Mouse (Mus musculus): ENCODE results near the gene Spty2d1.

Gene Spty2d1

DNA sequence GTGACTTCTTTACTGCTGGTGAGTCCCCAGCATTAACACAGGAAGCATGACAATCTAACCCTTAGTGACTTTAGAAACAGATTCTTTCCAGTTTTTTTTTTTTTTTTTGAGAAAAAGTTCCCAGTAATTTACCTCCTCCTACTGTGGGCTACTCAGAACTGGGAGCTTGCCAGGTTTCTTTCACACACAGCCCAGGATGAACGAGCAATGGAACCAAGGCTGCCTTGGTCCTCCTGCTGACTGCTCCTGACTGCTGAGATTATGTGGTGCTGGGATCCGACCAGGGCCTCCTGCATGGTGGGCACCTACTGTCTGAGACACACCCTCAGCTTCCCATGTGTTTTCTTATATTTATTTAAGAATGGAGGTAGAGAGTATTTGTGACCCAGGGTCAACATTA is 21.1 kb downstream of the Spty2d1 start:
- DNase-seq (ENCODE audit: low spot score): no peak

DNA sequence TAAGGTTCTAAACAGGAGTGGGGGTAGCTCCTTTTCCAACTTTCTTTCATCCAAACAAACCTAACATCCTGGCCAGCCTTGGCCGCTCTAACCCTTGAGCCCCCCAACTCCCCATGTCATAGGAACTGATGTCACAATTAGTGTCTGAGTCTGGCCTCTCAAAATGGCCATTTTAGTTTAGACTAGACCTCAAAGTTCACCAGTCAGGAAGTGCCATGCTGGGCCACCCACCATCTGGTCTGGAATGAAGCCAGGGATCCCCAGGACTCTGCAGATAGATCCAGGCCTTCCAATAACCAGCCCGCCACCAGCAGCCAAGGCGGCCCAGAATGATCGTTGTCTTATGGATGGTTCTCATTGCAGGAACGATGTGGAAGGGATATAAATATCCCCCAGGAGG is 21.6 kb downstream of the Spty2d1 start:
- DNase-seq (ENCODE audit: low spot score): no peak

GRCm38 (mm10) chr7:46985718-46986505 is 22.3 kb downstream of the Spty2d1 start:
- no peak for DNase-seq (ENCODE audit: low spot score)

DNA sequence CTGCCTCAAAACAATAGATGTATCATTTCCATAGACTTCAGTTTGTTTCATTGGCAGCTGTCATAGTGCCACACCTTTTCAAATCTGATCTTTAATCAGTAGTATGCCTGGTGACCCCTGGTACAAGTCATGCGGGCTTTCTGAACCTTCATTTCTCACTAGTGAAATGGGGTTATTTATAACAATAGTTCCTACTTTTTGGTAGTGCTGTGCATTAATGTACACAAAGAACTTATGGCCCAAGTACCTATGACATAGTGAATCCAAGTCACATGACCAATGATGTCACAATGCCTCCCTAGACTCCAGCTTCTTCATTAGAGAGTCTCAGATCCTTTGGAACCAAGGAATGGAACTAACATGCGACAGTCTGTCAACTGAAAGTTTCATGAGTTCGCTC is 24.9 kb downstream of the Spty2d1 start, which contains the start of gene Gm9999:
Gene Gm9999, plus strand, starts transcription at position 301 of the 400 bp plus-strand sequence.
- no peak for DNase-seq (ENCODE audit: low spot score)

DNA sequence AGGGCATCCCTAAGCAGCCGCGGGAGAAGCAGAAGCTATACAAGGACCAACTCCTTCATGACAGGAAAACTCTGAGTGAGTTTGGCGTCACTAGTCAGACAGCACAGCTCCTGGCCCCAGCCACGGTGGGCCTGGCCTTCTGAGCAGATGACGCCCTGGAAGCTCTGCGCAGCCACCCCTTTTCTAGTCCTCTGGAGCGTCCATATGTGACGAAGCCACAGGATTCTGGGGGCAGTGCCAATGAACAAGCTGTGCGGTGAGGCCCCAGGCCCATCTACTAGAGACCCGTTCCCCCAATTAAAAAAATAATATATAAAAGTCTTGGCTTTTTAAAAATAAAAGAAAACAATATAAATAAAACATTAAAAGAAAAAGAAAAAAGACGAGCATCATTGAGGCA is 32.8 kb downstream of the Spty2d1 start:
- no peak for DNase-seq (ENCODE audit: low spot score)

GRCm38 (mm10) chr7:46974648-46975047 is 33.6 kb downstream of the Spty2d1 start:
- no peak for DNase-seq (ENCODE audit: low spot score)

DNA sequence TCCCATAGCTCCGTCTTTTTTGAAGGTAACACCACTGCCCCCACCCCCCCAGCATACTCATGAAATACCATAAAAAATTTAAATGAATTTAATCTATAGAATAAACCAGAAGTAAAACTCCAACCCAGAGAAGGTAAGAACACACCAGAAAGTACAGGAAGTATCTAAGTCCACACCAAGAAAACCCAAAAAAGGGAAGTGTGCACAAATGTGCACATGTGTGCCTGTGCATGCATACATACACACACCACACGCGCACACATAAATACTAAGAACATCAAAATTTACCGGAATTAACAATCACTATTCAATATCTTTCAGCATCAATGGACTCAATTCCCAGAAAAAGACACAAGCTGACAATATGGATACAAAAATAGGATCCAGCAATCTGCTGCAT is 38.3 kb downstream of the Spty2d1 start:
- DNase-seq (ENCODE audit: low spot score): no peak

DNA sequence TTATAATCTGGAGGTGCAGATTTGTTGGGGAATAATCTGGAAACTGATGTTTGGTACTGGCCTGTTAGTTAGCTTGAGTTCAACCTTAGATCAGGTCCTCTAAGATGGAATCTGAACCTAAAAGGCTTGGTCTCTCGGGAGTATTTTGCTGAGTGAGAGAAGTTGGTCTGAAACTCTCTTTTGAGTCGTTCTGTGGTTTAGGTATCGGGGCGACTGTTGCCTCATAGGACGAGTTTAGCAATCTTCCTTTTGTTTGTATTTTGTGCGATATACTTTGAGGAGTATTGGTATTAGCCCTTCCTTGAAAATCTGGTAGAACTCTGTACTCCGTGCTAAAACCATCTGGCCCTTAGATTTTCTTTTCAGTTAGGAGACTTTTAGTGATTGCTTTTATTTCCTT is 44.1 kb downstream of the Spty2d1 start:
- no peak for DNase-seq (ENCODE audit: low spot score)

DNA sequence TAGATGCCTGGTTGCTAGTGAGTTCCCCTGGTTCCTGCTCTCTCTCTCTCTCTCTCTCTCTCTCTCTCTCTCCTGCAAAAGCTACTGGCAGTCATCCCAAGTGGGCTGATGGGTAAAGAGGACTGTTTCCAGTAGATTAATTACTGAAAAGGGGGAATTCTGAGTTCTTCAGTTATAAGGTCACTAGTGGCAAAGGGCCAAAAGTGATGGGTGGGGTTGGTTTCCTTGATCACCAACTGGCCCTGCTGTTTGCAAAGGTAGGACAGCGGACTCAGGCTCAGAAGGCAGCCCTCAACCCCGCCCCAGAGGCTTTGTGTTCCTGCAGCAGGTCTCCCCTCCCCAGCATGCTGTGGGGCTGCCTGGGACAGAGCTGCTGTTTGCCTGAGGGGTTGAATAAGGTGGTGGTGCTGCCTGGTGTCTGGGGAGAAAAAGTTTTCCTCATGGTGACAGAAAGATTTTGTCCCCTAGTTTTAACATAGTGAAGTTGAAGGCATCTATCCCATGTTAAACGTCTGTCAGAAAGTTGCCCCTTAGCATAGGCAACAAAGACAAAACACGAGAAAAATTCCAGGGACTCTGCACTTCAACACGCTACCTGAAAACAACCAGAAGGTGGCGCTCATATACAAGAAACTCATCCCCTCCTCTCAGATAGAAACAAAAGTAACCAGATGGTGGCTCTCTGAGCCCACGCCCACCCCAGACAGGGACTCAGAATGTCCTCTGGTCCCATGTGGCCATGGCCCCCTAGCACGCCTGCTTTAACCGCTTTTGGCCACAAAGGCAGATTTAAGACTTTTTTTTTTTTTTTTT is 45.2 kb downstream of the Spty2d1 start:
- peak; percentile 65 for DNase-seq (ENCODE audit: low spot score)

DNA sequence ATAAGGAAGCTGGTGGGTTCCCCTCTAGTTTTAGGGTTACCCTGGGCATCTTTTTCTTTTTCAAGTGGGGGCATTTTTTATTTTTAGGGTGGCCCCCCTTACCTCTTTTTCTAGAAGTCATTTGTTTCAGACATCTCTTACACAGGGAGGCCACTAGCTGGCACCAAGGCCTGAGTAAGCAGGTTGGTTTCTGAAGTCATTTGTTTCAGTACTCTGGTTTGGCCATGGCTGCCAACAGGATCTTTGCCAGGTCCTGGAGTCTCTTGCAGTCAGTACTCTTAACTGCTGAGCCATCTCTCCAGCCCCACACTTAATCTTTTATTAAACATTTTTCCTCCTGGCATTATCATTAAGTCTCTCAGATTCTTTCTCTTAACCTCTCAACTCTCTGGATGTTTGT is 46.1 kb downstream of the Spty2d1 start:
- no peak for DNase-seq (ENCODE audit: low spot score)

DNA sequence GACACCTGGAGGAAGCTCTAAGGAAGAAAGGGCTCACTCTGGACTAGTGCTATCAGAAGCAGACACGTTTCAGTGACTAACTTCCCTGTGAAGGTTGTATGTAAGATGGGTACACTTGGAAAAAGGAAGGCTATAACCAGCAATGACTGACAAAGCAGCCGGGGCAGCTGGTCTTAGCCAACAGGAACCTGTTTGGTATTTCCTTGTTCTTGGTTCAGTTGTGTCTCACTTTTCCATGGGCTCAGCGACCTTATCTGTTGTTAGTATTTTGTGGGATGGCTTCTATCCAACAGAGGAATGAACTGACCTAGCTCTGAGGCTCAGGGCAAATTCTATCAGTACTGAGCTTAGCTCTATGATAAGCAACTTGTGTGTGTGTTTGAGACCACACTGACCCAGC is 47.2 kb downstream of the Spty2d1 start:
- DNase-seq (ENCODE audit: low spot score): no peak

- no peak for DNase-seq (ENCODE audit: low spot score)
Observed at GRCm38 (mm10) chr7:46958853-46959252, 49.4 kb downstream of the Spty2d1 start.

DNA sequence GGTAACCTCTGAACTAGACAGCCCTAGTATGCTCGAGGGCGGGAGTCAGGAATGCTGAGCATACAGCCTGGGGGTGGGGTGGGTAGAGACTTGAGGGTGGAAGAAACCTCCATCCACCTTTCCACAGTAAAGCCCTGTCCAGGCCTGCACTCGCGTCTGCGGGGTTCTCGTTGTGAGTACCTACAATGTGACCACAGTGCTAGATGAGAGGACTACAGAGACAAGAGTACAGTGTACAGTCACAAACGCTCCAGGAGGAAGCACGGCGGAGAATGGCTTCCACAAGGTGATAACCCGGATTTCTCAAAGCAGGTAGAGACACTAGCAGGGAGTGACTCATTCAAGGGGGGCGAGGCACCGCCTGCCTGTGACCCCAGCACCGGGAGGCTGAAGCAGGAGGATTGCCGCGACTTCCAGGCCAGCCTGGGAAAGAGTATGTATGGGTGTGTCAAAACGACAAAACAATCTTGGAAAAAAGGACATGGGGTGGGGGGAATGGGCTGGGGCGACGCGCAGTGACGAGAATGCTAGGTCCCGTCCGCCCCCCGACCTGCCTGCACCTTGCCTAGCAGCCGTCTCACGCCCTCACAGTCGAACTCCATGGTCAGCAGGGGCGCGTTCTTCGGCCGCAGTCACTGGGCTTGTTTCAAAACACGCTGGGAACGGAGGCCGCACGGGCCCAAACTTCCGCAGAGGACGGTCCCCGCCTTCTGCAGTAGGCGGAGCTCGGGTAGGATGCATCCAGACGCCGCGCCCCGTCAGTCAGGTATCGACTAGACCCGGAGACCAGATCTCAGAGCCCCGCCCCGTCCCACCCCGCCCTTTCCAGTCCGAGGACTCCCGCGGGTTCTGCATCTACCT is 50.1 kb downstream of the Spty2d1 start, which contains the start of gene Uevld:
Gene Uevld, minus strand, starts transcription at position 697 of the 861 bp plus-strand sequence.
- peak; percentile 75 for DNase-seq (ENCODE audit: low spot score)

Measured in left cerebral cortex, adult 11 months (tissue).